Comparison of ENCODE assay signal across 18 mouse cellular contexts in genomic region chr16:79407385-79407784, GRCm38 (mm10).
"Had no signal": no experiment of that assay in that cellular context is flagged by ENCODE, and none has a peak within 500 bp of the region (broad histone marks: within the 10 kb centered on the region; RNA-seq: fewer than 3 reads in every experiment).

No protein-coding gene starts in this region.

- H3K4me3 ChIP-seq: liver, embryonic 13.5 days; liver, embryonic 15.5 days; lung, embryonic 15.5 days; megakaryocyte, embryonic 14.5 days; neural tube, embryonic 12.5 days; stomach, embryonic 15.5 days had no signal

- H3K4me1 ChIP-seq: liver, embryonic 13.5 days; liver, embryonic 15.5 days; lung, embryonic 15.5 days; megakaryocyte, embryonic 14.5 days; neural tube, embryonic 12.5 days; stomach, embryonic 15.5 days had no signal

- DNase-seq: liver, embryonic 13.5 days; liver, postnatal 0 days; lung, adult 2 months; lung, postnatal 14 days; lung, postnatal 36 days; right cerebral cortex, postnatal 14 days; thymus, adult 2 months; thymus, postnatal 25 days; thymus, postnatal 4 days had no signal

- H3K4me2 ChIP-seq: liver, embryonic 11.5 days; liver, embryonic 13.5 days; liver, embryonic 15.5 days; lung, embryonic 15.5 days; neural tube, embryonic 12.5 days; stomach, embryonic 15.5 days had no signal

- H3K27me3 ChIP-seq: liver, embryonic 13.5 days; liver, embryonic 15.5 days; lung, embryonic 15.5 days; megakaryocyte, embryonic 14.5 days; neural tube, embryonic 12.5 days; stomach, embryonic 15.5 days had no signal

- H3K9me3 ChIP-seq: liver, embryonic 13.5 days; liver, embryonic 15.5 days; lung, embryonic 15.5 days; megakaryocyte, embryonic 14.5 days; neural tube, embryonic 12.5 days; stomach, embryonic 15.5 days had no signal

- H3K9ac ChIP-seq: liver, embryonic 13.5 days; liver, embryonic 15.5 days; liver, postnatal 0 days; lung, embryonic 15.5 days; neural tube, embryonic 12.5 days; stomach, embryonic 15.5 days had no signal

- H3K27ac ChIP-seq: liver, embryonic 13.5 days; liver, embryonic 15.5 days; lung, embryonic 15.5 days; macrophage; neural tube, embryonic 12.5 days; stomach, embryonic 15.5 days; stomach, postnatal 0 days had no signal

- ATAC-seq: liver, postnatal 0 days; lung, postnatal 0 days had no signal

- H3K36me3 ChIP-seq: liver, embryonic 13.5 days; liver, embryonic 15.5 days; lung, embryonic 15.5 days; neural tube, embryonic 12.5 days; stomach, embryonic 15.5 days had no signal
